Mouse (Mus musculus) layer of hippocampus, postnatal 25 days (tissue): ENCODE data around the gene Dis3l2. TPM values are rescaled to one million over a fixed set of nuclear protein-coding genes. Genes with fewer than 3 reads are reported as not detected.

Experiments
- DNase-seq, 2 experiments: peaks; one replicate each; pipeline ENCODE4 v3.0.0; 2022; ENCODE audit warnings: mixed read lengths in 2 of 2, low spot score in 1 of 2; ENCODE audit errors: extremely low spot score in 1 of 2
- total RNA-seq, 2 experiments: library from RNA; stranded (reverse); gene quantifications; 2 replicates each; pipeline ENCODE4 v1.2.3; 2021

The Dis3l2 gene
- 10 to 100 TPM; 24.0 to 27.1 TPM for total RNA-seq

DNA sequence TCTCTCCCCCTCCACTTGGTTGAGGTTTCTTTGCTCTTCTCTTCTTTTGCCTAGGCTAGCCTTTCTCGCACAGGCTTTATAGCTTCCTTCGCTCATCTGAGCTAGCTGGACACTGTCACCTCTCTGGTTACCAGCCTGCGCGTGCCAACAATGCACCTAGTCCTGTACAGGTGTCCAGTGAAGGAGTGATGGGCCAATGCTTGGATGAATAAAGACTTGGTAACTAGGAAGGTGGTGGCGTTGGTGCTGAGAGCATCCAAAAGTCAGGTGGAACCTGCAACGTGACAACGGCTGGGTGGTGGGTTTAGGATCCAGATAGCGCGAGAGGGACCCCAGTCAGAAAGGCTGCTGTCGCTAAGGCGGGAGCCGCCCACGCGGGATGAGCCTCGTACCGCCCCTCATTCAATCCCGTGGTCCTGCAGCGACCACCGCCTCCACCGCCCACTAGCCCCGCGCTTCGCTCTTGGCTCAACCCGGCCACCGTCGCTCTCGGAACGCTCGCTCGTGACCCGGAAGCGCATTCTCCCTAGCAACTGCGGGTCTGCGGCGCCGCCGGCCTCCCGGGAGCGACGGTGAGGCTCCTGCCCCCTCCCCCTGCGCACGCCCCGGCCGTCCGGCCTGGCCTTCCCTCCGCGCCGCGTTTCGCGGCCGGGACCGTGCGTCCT lies at the start of gene Dis3l2:
Gene Dis3l2, plus strand, starts transcription at position 509 of the 665 bp plus-strand sequence.
- peak; percentile 81 to 87 for DNase-seq

DNA sequence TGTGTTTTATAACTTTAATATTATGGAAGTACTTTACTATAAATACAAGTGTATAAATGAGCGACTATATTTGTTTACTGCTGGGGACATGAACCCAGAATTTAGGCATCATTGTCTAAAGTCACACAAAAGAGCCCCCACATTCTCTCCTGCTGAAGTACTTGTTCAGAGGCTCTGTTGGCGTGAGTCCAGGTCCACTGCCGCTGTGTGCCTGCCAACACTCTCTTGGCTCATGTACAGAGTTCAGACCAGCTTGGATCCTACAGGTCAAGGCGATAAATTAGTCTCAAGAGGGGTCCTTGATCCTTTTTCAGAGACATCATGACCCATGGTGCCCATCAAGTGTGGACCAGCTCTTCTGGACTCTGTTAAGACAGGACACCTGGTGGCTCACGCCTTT lies 46.5 kb upstream of the Dis3l2 start:
- DNase-seq = no peak

DNA sequence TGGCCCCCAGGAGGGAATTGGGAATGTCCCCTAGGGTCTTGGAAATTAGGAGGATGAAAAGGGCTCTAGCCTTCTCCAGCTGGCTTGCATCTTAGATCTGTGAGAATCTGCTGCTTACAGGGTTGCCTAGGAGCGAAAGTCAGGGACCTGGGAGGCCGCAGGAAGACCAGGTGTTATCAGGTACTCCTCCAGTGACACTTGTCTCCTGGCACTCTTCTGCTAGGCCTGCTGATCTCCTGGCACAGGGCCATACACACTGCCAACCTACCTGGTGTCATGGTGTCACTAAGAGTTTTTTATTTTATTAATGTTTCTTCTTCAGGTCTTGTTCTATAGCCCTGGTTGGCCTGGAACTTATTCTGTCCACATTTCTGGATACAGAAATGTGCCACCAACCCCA lies 38.5 kb upstream of the Dis3l2 start:
- no peak for DNase-seq

DNA sequence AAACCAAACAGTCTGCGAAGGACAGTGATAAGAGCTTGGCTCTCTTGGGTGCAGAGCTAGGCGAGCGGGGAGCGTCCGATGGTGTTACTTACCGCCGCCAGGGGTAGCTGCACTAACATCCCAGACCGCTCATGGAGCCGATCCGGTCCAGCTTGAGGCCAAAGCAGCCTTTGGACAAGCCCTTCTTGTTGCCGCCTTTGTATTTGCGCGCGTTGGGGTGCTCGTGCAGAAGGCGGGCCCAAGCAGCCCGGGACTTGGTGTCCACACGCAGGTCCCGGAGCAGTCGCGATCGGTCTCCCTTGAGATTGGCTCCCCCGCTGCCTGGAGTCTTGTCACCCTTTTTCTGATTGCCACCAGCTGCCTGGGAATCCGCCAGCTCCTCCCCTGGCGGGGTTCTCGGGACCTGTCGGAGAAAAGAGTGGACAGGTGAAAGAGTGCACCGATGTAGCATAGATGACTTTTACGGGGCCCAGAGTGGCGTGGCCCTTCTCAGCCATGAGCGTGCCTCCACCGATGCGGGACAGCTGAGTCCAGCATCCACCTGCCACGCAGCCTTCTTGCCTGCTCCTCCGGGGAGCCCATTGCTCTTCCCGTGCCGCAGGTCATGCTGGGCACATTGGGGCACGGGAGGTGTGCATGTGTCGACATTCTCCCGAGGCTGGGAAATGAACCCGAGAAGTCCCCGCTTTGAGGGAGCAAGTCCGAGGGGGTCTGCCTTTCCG lies 33.9 kb upstream of the Dis3l2 start:
- DNase-seq = peak; percentile 51 to 56

DNA sequence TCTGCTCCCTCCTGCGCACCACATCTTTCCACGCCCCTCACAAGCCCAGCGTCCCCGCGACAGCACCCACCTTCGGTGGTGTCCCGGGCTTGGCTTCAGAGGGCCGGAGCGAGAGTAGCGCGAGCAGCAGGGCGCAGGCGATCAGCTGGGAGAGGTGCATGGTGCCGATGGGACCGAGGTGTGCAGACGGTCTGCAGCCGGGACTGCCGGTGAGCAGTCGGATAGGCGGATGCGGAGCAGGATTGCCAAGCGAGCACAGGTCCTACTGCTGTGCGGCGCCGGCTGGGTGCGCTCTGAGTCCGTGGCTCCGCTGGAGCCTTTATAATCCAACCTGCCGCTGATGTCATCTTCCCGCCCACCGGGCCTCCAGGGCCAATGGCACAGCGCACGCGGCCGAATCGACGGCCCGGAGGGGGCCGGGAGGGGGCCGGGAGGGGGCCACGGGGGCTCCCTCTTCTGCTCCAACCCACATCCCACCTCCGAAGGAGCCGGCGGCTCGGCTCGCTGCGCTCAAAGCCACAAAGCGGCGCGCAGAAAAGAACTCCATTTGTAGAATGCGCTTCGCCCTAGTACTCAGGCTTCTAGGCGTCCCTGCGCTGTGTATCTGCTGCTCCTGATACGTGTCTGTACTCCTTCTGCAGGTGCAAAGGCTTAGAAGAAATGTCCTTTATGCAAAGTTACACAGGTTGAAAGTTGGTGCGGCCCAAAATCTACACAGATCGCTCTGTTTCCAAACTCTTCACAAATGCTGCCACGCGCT lies 33.1 kb upstream of the Dis3l2 start, which contains the start of gene Nppc:
Gene Nppc, minus strand, starts transcription at position 293 of the 760 bp plus-strand sequence.
- DNase-seq = peak; percentile 54 to 76

DNA sequence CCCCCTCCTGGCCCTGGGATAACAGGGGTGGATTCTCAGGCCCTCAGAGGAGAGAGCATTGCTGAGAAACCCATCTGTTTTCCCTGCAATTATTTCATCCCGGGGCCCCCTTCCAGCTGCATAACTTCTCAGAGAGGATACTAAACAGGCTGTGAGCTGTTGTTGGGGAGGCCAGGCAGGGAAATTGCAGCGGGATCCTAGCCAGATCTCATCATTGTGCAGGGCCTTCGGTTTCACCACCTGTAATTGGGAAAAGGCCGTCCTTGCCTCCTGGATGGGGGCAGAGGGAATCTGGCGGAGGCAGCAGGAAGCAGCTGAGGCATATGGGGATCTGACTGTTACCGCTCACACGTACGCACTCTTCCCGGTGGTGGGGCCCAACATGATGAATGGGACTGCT lies 29.2 kb upstream of the Dis3l2 start:
- DNase-seq = peak in 1 of 2 experiments; percentile 23

DNA sequence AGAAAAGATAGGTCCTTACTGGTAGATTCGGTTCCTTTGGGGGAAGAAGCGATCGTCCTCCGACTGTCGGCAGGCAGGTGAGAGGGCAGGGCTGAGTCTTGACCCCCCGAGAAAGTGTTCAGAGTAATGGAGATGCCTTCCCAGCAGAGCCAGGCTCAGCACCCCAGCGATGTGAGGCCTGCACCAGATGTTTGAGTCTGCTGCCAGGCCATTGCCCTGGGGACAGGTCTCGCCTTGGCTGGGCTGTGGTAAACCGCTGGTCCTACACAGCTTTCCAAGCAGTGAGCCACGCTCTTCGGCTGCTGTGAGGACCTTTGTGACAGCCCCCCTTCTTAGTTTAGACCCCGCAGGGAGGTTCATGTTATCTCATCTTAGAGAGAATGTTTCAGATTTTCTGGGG lies 28.5 kb upstream of the Dis3l2 start:
- DNase-seq = no peak

DNA sequence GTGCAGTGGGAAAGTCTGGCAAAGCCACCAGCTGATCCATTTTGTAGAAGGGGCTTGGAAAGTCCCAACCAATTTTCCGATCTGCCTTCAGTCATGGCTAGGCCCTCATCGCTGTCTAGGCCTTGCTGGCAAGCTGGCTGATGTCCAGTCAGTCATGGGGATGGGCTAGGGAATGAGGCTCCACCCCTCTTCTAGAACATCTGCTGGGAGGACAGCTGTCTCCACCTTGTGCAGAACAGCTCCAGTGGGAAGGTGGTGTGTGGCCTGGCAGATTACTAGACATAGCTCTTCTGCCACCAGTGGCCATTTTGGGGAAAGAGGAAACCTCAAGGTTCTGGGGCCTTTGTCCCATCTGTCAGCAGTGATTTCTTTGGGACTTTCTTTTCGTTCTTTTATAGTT lies 26.0 kb upstream of the Dis3l2 start:
- no peak for DNase-seq

DNA sequence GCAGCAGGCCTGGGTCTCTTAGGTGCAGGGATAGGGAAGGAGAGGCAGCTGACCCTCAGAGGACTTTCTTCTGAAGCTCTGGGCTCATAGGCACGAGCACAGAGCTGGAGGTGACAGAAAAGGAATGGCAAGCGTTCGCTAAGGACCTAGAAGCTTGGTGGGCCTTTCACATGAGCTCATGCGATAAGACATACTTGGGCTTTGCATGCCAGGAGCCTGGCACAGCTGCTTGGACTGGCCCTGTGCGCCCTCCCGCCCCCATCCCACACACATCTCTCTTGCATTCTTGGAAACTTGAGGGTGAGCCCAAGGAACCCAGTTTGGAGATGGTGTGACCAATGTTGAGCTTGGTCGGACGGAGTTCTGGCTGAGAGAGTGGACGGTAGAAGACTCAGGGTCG lies 24.9 kb upstream of the Dis3l2 start:
- DNase-seq = no peak

DNA sequence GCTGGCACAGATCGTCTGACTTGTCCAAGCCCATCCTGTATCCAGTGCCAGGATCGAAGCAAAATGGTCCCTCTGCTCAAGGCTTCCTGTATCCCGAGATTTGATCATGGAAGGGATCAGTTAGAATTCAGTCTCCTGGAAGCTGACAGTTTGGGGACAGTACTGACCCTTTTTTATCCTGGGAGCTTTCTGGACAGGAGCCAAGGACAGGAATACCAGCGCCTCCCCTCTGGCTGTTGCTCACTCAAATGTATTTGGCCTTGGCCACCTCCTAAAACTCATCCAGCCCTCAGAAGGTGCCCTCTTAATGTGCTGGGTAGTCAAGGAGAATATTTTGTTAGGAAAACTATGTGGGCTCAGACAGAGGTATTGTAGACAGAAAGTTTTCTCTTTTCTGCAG lies 16.4 kb upstream of the Dis3l2 start:
- no peak for DNase-seq

DNA sequence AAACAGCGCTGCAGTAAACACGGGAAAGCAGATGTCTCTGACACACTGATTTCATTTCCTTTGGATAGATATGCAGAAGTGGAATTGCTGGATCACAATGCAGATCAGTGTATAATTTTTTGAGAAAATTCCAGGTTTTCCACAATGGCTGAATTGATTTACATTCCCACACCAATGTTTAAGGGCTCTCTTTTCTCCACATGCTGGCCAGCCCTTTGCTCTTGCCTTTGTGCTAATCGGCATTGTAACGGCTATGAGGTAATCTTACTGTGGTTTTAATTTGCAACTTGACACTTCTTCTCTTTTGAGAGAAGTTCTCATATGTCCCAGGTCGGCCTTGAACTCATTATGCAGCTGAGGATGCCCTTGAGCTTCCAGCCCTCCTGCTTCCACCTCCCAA lies 12.6 kb upstream of the Dis3l2 start:
- DNase-seq = no peak

DNA sequence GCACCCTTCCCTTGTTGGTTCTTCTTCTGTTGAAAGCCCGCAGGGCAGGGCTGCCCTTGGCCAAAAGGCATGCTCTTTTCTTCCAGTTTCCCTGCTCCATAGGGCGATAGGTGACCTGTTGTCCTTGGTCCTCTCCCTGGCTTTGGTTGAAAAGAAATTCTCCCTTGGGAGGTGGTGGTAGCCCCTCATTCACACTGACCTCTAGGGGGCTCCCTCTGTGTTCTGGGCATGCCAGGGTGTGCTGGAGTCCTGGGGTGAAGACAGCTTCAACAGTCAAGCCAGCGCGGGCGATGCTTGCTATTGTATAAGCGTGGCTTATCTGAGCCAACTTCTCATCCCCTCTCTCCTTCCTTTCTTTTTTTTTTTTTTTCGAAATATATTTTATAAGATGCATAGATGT lies 6.7 kb upstream of the Dis3l2 start:
- no peak for DNase-seq

DNA sequence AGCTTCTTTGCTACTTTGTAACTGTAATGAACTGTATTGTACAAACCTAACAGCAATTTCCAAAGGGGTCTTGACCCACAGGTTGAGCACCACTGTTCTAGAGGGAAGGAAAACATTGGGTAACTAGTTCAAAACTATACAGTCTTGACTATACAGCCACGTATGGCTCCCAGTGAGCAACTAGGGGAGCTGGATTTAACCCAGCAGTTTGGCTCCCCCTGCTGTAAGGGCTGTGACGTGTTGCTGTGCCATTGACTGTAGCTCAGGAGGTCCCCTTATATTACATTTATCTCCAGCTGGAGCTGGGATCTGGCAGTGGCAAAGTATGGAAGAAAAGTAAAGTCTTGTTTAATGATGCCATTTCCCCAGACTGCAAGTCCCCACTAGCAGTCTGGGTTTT lies 4.9 kb upstream of the Dis3l2 start:
- no peak for DNase-seq

DNA sequence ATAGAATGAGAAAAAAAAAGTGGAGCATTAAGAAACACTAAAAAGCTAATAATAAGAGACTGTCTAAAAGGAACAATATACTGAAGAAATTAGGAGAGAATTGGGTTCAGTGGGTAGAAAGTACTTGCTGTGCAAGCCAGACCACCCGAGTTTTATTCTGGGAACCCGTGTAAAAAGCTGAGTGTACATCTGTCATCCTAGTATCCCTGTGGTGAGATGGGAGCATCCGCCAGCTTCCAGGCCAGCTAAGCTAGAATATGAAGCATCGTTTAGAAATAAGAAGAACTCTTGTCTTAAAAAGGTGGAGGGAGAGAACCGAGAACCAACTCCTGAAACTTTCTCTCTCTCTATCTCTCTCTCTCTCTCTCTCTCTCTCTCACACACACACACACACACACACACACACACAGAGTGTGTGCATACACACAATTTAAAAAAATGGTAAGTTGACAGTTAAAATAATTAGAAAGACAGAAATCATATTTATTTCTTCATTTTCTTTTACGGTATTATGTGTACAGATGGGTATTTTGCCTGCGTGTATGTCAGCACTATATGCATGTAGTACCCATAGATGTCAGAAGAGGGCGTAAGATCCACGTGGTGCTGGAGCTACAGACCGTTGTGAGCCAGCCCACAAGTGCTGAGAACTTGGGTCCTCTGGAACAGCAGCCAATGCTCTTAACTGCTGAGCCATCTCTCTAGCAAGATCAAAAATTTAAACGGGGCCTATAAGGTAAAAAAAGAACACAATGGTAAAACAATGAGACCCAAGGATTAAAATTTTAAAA lies 4.1 kb upstream of the Dis3l2 start:
- no peak for DNase-seq

DNA sequence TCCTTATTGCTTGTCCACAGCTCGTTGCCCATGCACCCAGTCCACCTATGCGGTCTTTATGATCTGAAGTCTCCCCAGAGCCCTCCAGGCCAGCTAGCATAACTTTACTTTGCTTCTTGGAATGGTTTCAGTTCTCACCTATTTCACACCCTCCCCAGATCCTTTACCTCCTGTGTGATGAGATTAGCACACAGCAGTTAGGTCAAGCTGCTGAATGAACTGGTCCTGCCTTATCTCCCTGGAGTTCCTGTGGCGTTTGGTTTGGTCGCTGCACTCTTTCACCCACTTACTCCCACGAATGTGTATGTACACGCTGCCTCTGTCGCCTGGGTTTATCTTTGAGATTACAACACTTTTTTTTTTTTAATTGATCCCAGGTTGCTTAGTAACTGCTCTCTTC lies 3.2 kb upstream of the Dis3l2 start:
- DNase-seq = no peak

DNA sequence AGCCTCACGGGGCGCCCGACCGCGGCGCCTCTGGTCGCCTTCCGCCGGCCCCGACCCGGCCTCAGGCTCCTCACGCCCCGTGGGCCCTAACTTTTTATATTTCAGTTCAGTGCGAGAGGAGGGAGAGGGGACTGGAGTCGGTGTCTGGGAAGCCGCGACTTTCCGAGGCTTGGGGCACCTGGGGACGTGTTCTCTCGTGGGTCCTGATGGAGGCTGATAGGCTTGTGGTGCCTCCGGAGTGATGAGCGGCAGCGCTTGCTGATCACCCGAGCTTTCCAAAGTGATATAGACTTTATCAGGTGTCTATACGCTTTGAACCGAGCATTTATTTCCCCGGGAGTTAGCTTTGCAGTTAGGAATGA lies 338 bp downstream of the Dis3l2 start:
- peak in 1 of 2 experiments; percentile 19 for DNase-seq

DNA sequence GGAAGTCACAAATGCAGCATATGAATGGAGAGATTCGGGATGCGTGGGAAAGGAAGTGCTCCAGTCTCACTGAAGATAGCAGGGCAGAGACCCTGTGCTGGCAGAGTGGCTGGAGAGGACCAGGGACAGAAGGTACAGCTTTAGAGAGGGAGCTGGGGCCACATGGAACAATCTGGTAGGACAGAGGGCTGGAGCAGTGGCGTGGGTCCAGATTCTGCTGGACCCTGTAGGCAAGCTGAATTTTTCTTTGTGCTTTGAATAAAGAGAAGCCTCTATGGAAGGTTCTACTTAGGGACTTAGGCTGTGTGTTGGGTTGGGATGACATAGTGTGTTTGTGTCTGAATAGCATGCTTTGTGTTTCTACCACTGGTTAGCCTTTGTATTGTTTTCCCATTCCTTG lies 1.9 kb downstream of the Dis3l2 start:
- no peak for DNase-seq

DNA sequence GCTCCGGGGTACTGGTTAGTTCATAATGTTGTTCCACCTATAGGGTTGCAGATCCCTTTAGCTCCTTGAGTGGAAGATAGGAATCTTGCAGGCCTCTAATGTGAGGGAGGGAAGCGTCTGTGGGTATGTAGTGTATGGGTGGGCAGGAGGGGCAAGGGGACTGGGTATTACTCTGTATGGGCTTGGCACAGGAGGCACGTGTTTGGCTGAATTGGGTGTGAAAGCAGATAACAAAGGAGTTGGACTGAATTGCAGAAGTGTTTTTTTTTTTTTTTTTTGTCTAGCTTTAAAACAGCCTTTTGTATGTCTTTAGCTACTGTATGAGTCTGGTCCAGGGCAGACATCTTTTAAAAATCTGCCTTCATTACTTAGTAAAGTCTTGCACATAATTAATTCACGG lies 5.9 kb downstream of the Dis3l2 start:
- DNase-seq = no peak

DNA sequence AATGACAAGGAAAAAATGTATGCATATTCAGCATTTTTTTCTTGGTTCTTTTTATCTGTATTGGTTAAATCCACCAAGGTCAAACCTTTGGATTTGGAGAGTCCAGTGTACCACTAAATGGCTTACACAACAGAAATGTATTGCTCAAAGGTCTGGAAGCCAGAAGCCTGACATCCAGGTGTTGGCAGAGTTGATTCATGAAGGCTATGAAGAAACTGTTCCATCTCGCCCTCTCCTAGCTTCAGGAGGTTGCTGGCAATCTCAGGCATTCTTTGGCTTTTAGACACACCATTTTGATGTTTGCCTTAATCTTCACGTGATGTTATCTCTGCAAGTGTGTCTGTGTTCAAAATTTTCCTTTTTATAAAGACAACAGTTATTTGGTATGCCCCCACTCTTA lies 8.4 kb downstream of the Dis3l2 start:
- no peak for DNase-seq

DNA sequence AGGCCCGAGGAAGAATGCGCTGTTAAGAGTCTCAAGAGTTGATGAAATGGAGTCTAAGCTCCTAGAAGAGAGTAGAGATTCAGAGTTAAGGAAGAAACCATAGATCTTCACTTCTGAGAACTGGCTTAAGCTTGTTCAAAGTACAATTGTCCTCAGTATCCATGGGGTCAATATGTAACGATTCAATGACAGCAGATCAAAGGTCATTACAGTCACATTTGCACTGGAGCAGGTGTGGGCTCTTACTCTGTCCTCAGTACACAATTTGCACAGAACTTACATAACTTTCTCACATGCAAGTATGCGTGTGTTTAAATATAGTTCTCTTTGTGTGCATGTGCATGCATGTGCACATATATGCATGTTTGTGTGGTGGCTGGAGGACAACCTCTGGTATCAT lies 9.4 kb downstream of the Dis3l2 start:
- no peak for DNase-seq

DNA sequence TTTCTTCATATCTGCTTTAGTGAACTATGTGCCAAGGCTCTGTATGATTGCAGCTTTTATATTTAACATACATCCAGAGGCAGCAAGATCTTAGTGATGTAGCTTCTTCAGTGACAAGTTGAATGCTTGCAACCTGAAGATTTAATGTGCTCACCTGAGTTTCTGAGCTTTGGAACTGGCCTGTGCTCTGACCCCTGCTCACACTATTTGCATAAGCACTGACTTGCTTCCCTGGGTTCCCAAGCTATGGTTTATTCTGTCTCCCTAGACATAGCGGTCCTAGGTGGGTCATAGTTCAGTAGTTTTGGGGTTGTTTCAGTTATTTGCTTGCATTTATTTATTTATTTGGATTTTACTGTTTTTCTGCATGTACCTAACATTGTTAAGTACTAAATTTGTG lies 14.6 kb downstream of the Dis3l2 start:
- no peak for DNase-seq
